Mouse (Mus musculus): ENCODE measurements around the gene Gp1ba. TPM values are rescaled to one million over a fixed set of nuclear protein-coding genes. Genes with fewer than 3 reads are reported as not detected.

Gp1ba gene
- polyA plus RNA-seq, 1 experiment from 2014 or later, result 1.6 TPM

GRCm38 (mm10) chr11:70638293-70638692 is 629 bp upstream of the Gp1ba start:
- Histone ChIP-seq H3K9ac (ENCODE audit: low read length) (no peak overlapping the region), H3K27ac (ENCODE audit: low read depth, low read length) (no peak overlapping the region), H3K36me3 (ENCODE audit: control insufficient read depth, insufficient read depth, low read length) (no peaks in the 10 kb centered on the region), H3K4me3 (ENCODE audit: low read depth, low read length) (no peak overlapping the region), H3K4me2 (ENCODE audit: low read depth) (no peak overlapping the region), H3K27me3 (ENCODE audit: control insufficient read depth, insufficient read depth, low read length) (no peaks in the 10 kb centered on the region), H3K4me1 (ENCODE audit: control insufficient read depth, insufficient read depth, low read length) (no peaks in the 10 kb centered on the region), H3K9me3 (ENCODE audit: control insufficient read depth, low read length) (no peaks in the 10 kb centered on the region)
- DNase-seq (ENCODE audit: low spot score), result no peak
- ATAC-seq (ENCODE audit: insufficient read depth, low FRiP score, low TSS enrichment), result no peak
- 84% methylated on average over 1 of the region's 1 CpGs for WGBS

DNA sequence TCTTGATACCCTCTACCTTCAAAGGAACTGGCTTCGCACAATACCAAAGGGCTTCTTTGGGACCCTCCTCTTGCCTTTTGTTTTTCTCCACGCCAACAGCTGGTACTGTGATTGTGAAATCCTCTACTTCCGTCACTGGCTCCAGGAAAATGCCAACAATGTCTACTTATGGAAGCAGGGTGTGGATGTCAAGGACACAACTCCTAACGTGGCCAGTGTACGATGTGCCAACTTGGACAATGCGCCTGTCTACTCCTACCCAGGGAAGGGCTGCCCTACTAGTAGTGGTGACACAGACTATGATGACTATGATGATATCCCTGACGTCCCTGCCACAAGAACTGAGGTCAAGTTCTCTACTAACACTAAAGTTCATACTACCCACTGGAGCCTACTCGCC is 1.1 kb downstream of the Gp1ba start:
- Histone ChIP-seq H3K4me2 (ENCODE audit: low read depth) (no peak overlapping the region), H3K27me3 (ENCODE audit: control insufficient read depth, insufficient read depth, low read length) (no peaks in the 10 kb centered on the region), H3K9ac (ENCODE audit: low read length) (no peak overlapping the region), H3K9me3 (ENCODE audit: control insufficient read depth, low read length) (no peaks in the 10 kb centered on the region), H3K4me1 (ENCODE audit: control insufficient read depth, insufficient read depth, low read length) (no peaks in the 10 kb centered on the region), H3K4me3 (ENCODE audit: low read depth, low read length) (no peak overlapping the region), H3K36me3 (ENCODE audit: control insufficient read depth, insufficient read depth, low read length) (peaks cover 7% of the 10 kb centered on the region; the same call in 1 of the 2 replicates), H3K27ac (ENCODE audit: low read depth, low read length) (no peak overlapping the region)
- ATAC-seq (ENCODE audit: insufficient read depth, low FRiP score, low TSS enrichment) (no peak), DNase-seq (ENCODE audit: low spot score) (no peak)
- 84% methylated on average over 8 of the region's 8 CpGs for WGBS

DNA sequence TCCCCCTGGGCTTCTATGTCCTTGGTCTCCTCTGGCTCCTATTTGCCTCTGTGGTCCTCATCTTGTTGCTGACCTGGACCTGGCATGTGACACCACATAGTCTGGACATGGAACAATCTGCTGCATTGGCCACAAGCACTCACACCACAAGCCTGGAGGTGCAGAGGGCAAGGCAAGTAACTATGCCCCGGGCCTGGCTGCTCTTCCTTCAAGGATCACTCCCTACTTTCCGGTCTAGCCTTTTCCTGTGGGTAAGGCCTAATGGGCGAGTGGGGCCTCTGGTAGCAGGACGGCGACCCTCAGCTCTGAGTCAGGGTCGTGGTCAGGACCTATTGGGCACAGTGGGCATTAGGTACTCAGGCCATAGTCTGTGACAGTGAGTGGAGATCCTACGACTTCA is 2.3 kb downstream of the Gp1ba start:
- Histone ChIP-seq H3K27ac (ENCODE audit: low read depth, low read length) (no peak overlapping the region), H3K9ac (ENCODE audit: low read length) (no peak overlapping the region), H3K4me2 (ENCODE audit: low read depth) (no peak overlapping the region), H3K27me3 (ENCODE audit: control insufficient read depth, insufficient read depth, low read length) (no peaks in the 10 kb centered on the region), H3K9me3 (ENCODE audit: control insufficient read depth, low read length) (no peaks in the 10 kb centered on the region), H3K36me3 (ENCODE audit: control insufficient read depth, insufficient read depth, low read length) (peaks cover 9% of the 10 kb centered on the region; the same call in 1 of the 2 replicates), H3K4me1 (ENCODE audit: control insufficient read depth, insufficient read depth, low read length) (peaks cover 4% of the 10 kb centered on the region), H3K4me3 (ENCODE audit: low read depth, low read length) (no peak overlapping the region)
- DNase-seq (ENCODE audit: low spot score) (no peak), ATAC-seq (ENCODE audit: insufficient read depth, low FRiP score, low TSS enrichment) (no peak)
- 90% methylated on average over 7 of the region's 7 CpGs for WGBS

DNA sequence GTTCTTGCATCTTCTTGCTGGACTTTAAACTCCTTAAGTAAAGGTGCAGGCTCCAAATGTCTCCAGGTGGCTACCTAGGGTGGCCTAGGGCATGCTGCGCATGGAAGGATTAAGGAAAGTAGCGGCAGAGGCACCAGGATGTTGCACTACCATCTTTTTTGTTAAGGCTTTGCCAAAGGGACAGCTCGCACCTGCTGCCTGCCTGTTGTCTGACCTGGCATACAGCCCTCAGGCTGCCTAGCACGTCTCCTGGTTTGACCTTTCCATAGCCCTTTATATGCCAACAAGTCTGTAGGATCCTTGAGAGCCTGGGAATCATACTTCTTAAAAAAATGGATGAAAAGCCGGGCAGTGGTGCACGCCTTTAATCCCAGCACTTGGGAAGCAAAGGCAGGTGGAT is 4.1 kb downstream of the Gp1ba start:
- Histone ChIP-seq H3K27ac (ENCODE audit: low read depth, low read length) (no peak overlapping the region), H3K27me3 (ENCODE audit: control insufficient read depth, insufficient read depth, low read length) (no peaks in the 10 kb centered on the region), H3K36me3 (ENCODE audit: control insufficient read depth, insufficient read depth, low read length) (peaks cover 9% of the 10 kb centered on the region; the same call in 1 of the 2 replicates), H3K4me2 (ENCODE audit: low read depth) (no peak overlapping the region), H3K4me1 (ENCODE audit: control insufficient read depth, insufficient read depth, low read length) (peaks cover 9% of the 10 kb centered on the region), H3K9me3 (ENCODE audit: control insufficient read depth, low read length) (no peaks in the 10 kb centered on the region), H3K9ac (ENCODE audit: low read length) (no peak overlapping the region), H3K4me3 (ENCODE audit: low read depth, low read length) (no peak overlapping the region)
- 94% methylated on average over 6 of the region's 6 CpGs for WGBS
- DNase-seq (ENCODE audit: low spot score), result no peak
- ATAC-seq (ENCODE audit: insufficient read depth, low FRiP score, low TSS enrichment), result no peak

DNA sequence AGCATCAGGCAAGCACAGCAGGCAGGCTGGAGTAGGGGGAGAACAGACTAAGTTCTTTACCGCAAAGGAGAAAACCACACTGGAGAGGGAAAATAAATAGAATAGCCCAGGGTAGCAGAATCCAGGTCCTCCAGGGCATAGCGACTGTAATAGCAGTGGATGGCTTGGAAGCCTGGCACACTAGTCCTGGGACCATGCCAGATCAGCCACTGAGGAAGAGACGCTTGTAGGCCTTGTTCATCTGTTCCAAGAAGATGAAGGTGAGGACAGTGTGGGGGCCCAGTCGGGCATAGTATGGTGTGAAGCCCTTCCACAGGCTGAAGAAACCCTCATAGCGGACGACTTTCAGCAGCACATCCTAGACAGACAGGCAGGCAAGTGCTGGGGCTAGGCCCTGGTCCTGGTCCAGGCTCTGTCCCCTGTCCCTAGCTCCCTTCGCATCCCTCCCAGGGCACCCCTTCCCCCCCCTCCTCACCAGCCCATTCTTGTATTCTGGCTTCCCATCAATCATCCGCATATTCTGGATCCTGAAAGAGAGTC is 5.7 kb downstream of the Gp1ba start:
- DNase-seq (ENCODE audit: low spot score), result no peak
- no peaks in the 10 kb centered on the region for H3K9me3 ChIP-seq (ENCODE audit: control insufficient read depth, low read length)
- no peaks in the 10 kb centered on the region for H3K27me3 ChIP-seq (ENCODE audit: control insufficient read depth, insufficient read depth, low read length)
- H3K4me3 ChIP-seq (ENCODE audit: low read depth, low read length), result no peak overlapping the region
- no peak for ATAC-seq (ENCODE audit: insufficient read depth, low FRiP score, low TSS enrichment)
- WGBS, result 96% methylated on average over 8 of the region's 8 CpGs
- no peak overlapping the region for H3K9ac ChIP-seq (ENCODE audit: low read length)
- no peak overlapping the region for H3K27ac ChIP-seq (ENCODE audit: low read depth, low read length)
- no peak overlapping the region for H3K4me2 ChIP-seq (ENCODE audit: low read depth)
- H3K36me3 ChIP-seq (ENCODE audit: control insufficient read depth, insufficient read depth, low read length), result peaks cover 10% of the 10 kb centered on the region
- H3K4me1 ChIP-seq (ENCODE audit: control insufficient read depth, insufficient read depth, low read length), result peaks cover 13% of the 10 kb centered on the region

DNA sequence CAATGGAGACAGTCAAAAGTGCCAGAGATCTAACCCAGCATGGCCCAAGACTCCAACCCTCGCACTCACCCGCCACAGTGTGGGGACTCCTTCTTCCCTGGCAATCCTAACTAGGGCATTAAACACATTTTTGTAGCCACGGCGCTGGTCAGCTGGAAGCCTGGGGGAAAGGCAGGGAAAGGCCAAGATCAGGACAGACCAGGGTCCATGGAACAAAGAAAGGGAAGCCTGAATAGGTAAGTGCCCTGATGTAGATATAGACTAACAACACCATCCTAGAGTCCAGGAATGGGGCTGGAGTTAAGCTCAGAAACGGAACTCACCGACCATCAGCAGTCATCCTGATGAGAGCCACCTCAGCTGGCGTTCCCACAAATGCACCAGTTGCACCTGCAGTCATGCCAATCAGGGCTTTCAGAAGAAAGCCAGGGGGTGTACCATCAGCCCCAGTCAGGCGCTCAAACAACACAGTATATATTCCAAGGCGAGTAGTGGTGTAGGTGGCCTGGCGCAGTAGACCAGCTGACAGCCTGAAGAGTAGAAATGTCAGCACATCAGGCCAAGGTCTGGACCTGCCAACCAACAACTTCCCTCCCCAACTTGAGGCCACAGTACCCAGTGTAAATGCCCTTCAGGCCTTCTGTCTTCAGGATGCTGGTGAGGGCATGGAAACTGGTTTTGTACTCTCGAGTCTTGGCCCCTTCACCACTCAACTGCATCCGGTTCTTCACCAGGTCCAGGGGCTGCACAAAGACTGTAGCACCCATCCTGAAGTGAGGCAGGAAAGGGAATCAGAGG is 6.7 kb downstream of the Gp1ba start:
- Histone ChIP-seq H3K9me3 (ENCODE audit: control insufficient read depth, low read length) (no peaks in the 10 kb centered on the region), H3K4me2 (ENCODE audit: low read depth) (peak overlapping the region; percentile 79), H3K27me3 (ENCODE audit: control insufficient read depth, insufficient read depth, low read length) (no peaks in the 10 kb centered on the region), H3K27ac (ENCODE audit: low read depth, low read length) (no peak overlapping the region), H3K36me3 (ENCODE audit: control insufficient read depth, insufficient read depth, low read length) (peaks cover 15% of the 10 kb centered on the region), H3K4me3 (ENCODE audit: low read depth, low read length) (peak overlapping the region; percentile 78), H3K9ac (ENCODE audit: low read length) (peak overlapping the region; percentile 81), H3K4me1 (ENCODE audit: control insufficient read depth, insufficient read depth, low read length) (peaks cover 15% of the 10 kb centered on the region)
- 90% methylated on average over 12 of the region's 12 CpGs for WGBS
- ATAC-seq (ENCODE audit: insufficient read depth, low FRiP score, low TSS enrichment), result no peak
- no peak for DNase-seq (ENCODE audit: low spot score)

DNA sequence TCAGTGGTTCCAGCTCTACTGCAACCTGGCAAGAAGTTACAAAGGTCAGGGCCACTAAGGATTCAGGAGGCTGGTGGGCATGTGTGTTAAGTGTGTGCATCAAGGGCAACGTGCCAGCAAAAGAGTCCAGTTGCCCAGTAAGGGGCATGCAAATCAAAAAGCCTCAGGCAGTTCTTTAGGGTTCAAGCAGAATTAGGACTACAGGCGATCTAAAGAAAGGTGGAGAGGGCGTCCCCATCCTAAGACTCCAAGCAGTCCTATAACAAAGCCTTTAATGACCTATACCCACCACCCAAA is 7.3 kb downstream of the Gp1ba start:
- Histone ChIP-seq H3K9me3 (ENCODE audit: control insufficient read depth, low read length) (no peaks in the 10 kb centered on the region), H3K36me3 (ENCODE audit: control insufficient read depth, insufficient read depth, low read length) (peaks cover 19% of the 10 kb centered on the region), H3K27me3 (ENCODE audit: control insufficient read depth, insufficient read depth, low read length) (no peaks in the 10 kb centered on the region), H3K27ac (ENCODE audit: low read depth, low read length) (peak overlapping the region; percentile 80; the same call in 1 of the 2 replicates), H3K4me3 (ENCODE audit: low read depth, low read length) (peak overlapping the region; percentile 78), H3K4me2 (ENCODE audit: low read depth) (peak overlapping the region; percentile 79), H3K4me1 (ENCODE audit: control insufficient read depth, insufficient read depth, low read length) (peaks cover 19% of the 10 kb centered on the region), H3K9ac (ENCODE audit: low read length) (peak overlapping the region; percentile 81)
- DNase-seq (ENCODE audit: low spot score) (no peak), ATAC-seq (ENCODE audit: insufficient read depth, low FRiP score, low TSS enrichment) (no peak)
- WGBS, result 27% methylated on average over 3 of the region's 3 CpGs

DNA sequence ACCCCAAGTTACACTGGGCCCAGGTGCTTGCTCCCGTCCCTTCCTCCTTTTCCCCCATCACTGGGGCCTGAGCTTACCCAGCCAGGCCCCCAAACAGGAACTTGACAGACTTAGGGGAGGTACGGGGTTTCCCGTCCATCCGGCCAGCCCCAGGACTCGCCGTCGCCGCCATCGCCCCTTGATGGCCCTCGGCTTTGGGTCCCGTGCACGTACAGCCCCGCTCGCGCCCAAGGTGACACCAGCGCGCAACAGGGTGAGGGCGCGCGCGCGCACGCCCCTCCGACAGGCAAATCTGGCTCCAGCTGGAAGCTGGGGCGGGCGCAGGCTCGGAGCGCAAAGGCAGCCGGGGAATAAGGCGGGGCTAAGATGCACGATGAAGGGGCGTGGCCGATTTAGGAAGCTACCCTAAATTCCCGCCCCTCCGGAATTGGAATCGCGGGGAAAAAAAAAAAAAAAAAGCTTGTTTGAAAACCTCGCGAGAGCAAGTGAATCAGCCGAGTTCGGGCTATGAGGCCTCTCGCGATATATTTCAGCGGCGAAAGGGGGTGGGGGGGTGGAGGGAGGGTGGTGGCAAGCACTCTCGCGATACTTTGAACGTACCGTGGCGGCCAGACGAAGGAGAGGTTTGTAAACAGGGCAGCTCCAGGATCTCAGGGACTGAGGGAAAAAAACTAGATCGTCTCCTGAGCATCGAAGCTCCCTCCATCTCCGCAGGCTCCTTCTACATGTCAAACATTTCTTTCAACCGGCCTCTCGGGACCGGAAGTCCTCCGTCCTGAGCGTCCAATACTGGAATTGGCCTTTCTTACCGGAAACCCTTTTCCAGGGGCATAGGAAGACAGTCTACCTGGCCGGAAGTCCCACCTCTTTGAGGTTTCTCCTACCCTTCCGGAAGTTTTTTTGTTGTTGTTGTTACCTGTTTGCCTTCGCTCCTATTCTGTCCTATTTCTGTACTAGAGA is 8.0 kb downstream of the Gp1ba start, which contains the start of the genes Rnf167 and Slc25a11:
Gene Rnf167 (plus strand): TSS at position 545 of the 960 bp plus-strand sequence.
Gene Slc25a11 (minus strand): TSS at position 789 of the 960 bp plus-strand sequence.
- WGBS, result under 1% methylated on average over 63 of the region's 63 CpGs

More for the DNA sequence above, 8.0 kb downstream of the Gp1ba start, which contains the start of the genes Rnf167 and Slc25a11:
- peak within 1 kb of the TSS; percentile 78 for H3K4me3 ChIP-seq (ENCODE audit: low read depth, low read length)
- ATAC-seq (ENCODE audit: insufficient read depth, low FRiP score, low TSS enrichment) (peak; percentile 85), DNase-seq (ENCODE audit: low spot score) (peak; percentile 98)
- peaks cover 19% of the 10 kb centered on the region for H3K4me1 ChIP-seq (ENCODE audit: control insufficient read depth, insufficient read depth, low read length)
- H3K4me2 ChIP-seq (ENCODE audit: low read depth), result peak within 1 kb of the TSS; percentile 96
- no peaks in the 10 kb centered on the region for H3K27me3 ChIP-seq (ENCODE audit: control insufficient read depth, insufficient read depth, low read length)
- H3K9ac ChIP-seq (ENCODE audit: low read length), result peak within 1 kb of the TSS; percentile 81
- H3K9me3 ChIP-seq (ENCODE audit: control insufficient read depth, low read length), result no peaks in the 10 kb centered on the region
- H3K27ac ChIP-seq (ENCODE audit: low read depth, low read length), result peak within 1 kb of the TSS; percentile 85
- peaks cover 19% of the 10 kb centered on the region for H3K36me3 ChIP-seq (ENCODE audit: control insufficient read depth, insufficient read depth, low read length)

Data from neural tube, embryonic 11.5 days (tissue).